Mouse (Mus musculus): ENCODE data around the gene Hoxb2. TPM values are rescaled to one million over a fixed set of nuclear protein-coding genes. Genes with fewer than 3 reads are reported as not detected.

Gene Hoxb2
- polyA plus RNA-seq (2012; rRNA removed), result 1.5 and 2.2 TPM in 2 replicates

DNA sequence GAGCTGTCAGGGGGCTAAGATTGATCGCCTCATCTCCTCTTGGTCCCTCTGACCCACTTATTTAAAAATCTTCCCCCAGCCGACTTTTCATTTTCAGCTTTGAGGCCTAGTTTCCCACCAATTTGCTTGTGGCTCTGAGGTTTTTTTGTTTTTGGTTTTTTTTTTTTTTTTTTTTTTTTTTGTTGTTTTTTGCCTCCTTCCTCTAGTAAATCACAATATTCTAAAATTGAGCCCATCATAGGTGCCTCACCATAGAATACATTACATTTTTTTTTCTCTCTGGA lies at the start of gene Hoxb2:
Hoxb2 (plus strand) TSS at position 185 of the 284 bp plus-strand sequence.
- 81% methylated on average over 2 of the region's 2 CpGs for WGBS
- no peak within 1 kb of the TSS for H3K27ac ChIP-seq (ENCODE audit: control insufficient read depth, insufficient read depth, low read length)
- H3K4me1 ChIP-seq (replicated peaks; ENCODE audit: control insufficient read depth, insufficient read depth, low read length), result no peaks in the 10 kb centered on the region
- no peaks in the 10 kb centered on the region for H3K36me3 ChIP-seq (ENCODE audit: control insufficient read depth, insufficient read depth, low read length)
- H3K27me3 ChIP-seq (ENCODE audit: control insufficient read depth, insufficient read depth, low read length), result peaks cover 28% of the 10 kb centered on the region
- H3K4me3 ChIP-seq (ENCODE audit: control insufficient read depth, insufficient read depth, low read length), result no peak within 1 kb of the TSS
- TF ChIP-seq CTCF (IDR thresholded peaks at IDR 0.05; ENCODE audit: borderline replicate concordance, control insufficient read depth, extremely low read depth, insufficient read depth, low read length, poor library complexity) (no peak), POLR2A (IDR thresholded peaks at IDR 0.05; ENCODE audit: control insufficient read depth, extremely low read depth, insufficient read depth, low read length, poor library complexity) (no peak)
- no peak for DNase-seq

DNA sequence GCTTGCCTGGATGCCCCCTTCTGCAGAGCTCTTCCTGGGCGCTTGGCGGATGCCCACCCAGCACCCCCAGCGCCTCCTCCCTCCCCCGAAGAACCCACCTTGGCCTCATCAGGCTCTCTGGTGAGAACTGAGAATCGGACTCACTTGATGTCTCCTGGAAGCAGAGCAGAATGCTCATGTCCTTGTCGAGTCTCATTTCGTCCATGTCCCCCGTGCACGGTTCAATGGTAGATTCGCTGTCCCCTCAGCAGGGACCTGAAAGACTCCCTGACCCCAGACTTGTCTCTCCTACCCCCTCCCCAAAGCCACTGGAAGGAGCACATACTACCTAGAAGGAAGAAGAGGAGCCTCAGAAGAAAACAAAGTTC lies 49.3 kb upstream of the Hoxb2 start:
- no peak for DNase-seq
- WGBS, result 72% methylated on average over 10 of the region's 10 CpGs
- Histone ChIP-seq H3K27ac (ENCODE audit: control insufficient read depth, insufficient read depth, low read length) (no peak overlapping the region), H3K36me3 (ENCODE audit: control insufficient read depth, insufficient read depth, low read length) (no peaks in the 10 kb centered on the region), H3K4me3 (ENCODE audit: control insufficient read depth, insufficient read depth, low read length) (no peak overlapping the region), H3K4me1 (replicated peaks; ENCODE audit: control insufficient read depth, insufficient read depth, low read length) (no peaks in the 10 kb centered on the region; the same call in 1 of the 2 replicates), H3K27me3 (ENCODE audit: control insufficient read depth, insufficient read depth, low read length) (peaks cover 28% of the 10 kb centered on the region)
- TF ChIP-seq POLR2A (IDR thresholded peaks at IDR 0.05; ENCODE audit: control insufficient read depth, extremely low read depth, insufficient read depth, low read length, poor library complexity) (no peak), CTCF (IDR thresholded peaks at IDR 0.05; ENCODE audit: borderline replicate concordance, control insufficient read depth, extremely low read depth, insufficient read depth, low read length, poor library complexity) (no peak)

DNA sequence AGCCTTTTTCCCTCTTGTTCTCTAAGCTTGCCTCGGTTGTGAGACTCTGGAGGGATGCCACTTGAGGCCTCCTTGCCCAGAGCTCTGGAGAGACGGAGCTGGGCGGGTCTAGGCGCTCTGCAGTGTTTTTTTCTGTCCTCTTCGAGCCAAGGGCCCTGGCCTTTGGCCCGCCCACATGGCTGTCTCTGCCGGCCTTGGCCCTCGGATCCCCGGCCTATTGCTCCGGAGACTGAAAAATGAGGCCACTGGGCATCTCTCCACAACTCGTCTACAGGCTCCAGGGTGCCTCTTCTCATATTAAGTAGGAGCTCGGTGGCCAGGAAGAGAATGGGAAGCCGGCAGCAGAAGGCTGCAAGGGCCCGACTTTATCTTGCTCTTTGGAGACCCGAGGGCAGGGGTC lies 48.5 kb upstream of the Hoxb2 start:
- DNase-seq, result no peak
- H3K4me1 ChIP-seq (replicated peaks; ENCODE audit: control insufficient read depth, insufficient read depth, low read length), result no peaks in the 10 kb centered on the region; the same call in 1 of the 2 replicates
- no peak overlapping the region for H3K4me3 ChIP-seq (ENCODE audit: control insufficient read depth, insufficient read depth, low read length)
- no peaks in the 10 kb centered on the region for H3K36me3 ChIP-seq (ENCODE audit: control insufficient read depth, insufficient read depth, low read length)
- H3K27ac ChIP-seq (ENCODE audit: control insufficient read depth, insufficient read depth, low read length), result no peak overlapping the region
- WGBS, result 80% methylated on average over 15 of the region's 15 CpGs
- no peak for TF ChIP-seq POLR2A (IDR thresholded peaks at IDR 0.05; ENCODE audit: control insufficient read depth, extremely low read depth, insufficient read depth, low read length, poor library complexity)
- TF ChIP-seq CTCF (IDR thresholded peaks at IDR 0.05; ENCODE audit: borderline replicate concordance, control insufficient read depth, extremely low read depth, insufficient read depth, low read length, poor library complexity), result no peak
- peaks cover 21% of the 10 kb centered on the region for H3K27me3 ChIP-seq (ENCODE audit: control insufficient read depth, insufficient read depth, low read length)

DNA sequence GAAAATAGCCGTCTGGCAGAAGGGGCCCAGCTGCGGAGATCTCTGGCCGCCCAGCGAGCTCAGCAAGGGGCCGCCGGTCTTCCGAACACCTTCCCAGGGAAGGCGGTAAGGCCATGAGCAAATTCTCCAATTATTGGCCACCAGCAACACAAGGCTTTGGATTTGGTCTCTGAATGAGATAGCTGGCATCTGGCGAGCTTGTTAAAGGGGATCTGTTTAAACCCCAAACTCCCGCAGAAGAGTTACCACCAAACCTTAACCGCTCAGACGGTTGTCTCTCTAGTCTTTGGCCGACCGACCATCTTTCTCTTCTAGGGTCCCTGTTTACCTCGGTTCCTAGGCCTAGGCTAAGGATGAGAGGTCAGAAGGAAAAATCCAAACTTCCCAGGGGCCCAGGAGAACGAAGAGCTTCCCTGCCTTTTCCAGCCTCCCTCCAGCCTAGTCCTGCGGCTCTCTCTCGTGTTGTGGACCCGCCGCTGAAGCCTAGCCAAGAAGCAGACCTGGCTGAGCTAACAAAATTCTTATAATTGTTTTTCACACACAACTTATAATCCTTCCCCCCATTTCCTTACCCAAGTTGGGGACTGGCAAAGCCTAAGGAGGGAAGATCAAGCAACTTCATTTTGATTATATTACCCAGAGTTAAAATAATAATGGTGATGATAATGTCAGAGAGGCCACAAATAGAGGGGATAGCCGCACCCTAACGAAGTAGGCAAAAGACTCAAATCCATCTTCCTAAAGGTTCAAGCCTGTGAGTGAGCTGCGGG lies 47.8 kb upstream of the Hoxb2 start:
- Histone ChIP-seq H3K4me3 (ENCODE audit: control insufficient read depth, insufficient read depth, low read length) (no peak overlapping the region), H3K36me3 (ENCODE audit: control insufficient read depth, insufficient read depth, low read length) (no peaks in the 10 kb centered on the region), H3K4me1 (replicated peaks; ENCODE audit: control insufficient read depth, insufficient read depth, low read length) (no peaks in the 10 kb centered on the region; the same call in 1 of the 2 replicates), H3K27ac (ENCODE audit: control insufficient read depth, insufficient read depth, low read length) (no peak overlapping the region), H3K27me3 (ENCODE audit: control insufficient read depth, insufficient read depth, low read length) (peaks cover 15% of the 10 kb centered on the region)
- no peak for DNase-seq
- WGBS, result 68% methylated on average over 23 of the region's 23 CpGs
- TF ChIP-seq CTCF (IDR thresholded peaks at IDR 0.05; ENCODE audit: borderline replicate concordance, control insufficient read depth, extremely low read depth, insufficient read depth, low read length, poor library complexity) (no peak), POLR2A (IDR thresholded peaks at IDR 0.05; ENCODE audit: control insufficient read depth, extremely low read depth, insufficient read depth, low read length, poor library complexity) (no peak)

DNA sequence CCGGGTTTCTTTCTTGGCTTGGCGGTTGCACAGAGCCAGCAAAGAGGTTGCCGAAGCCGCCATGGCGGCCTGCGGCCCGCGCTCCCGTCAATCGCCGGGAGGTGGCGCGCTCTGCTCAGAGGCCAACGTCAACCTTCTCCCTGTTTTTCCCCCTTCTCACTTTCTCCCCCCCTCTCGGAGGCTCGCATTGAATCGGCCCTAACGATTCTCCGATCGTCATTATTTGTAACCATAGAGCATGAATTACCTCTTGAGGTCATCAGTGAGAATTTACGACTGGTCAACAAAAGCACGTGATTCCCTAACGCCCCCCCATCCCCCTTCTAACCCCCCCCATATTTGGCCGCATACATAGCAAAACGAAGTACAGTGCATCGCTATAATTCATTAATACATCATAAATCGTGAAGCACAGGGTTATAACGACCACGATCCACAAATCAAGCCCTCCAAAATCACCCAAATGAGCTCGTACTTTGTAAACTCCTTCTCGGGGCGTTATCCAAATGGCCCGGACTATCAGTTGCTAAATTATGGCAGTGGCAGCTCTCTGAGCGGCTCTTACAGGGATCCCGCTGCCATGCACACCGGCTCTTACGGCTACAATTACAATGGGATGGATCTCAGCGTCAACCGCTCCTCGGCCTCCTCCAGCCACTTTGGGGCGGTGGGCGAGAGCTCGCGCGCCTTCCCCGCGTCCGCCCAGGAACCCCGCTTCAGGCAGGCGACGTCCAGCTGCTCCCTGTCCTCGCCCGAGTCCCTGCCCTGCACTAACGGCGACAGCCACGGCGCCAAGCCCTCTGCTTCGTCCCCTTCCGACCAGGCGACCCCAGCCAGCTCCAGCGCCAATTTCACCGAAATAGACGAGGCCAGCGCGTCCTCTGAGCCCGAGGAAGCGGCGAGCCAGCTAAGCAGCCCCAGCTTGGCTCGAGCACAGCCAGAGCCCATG lies 46.9 kb upstream of the Hoxb2 start, which contains the start of gene Hoxb5:
Hoxb5 (plus strand) TSS at position 186 of the 949 bp plus-strand sequence.
- no peak for TF ChIP-seq POLR2A (IDR thresholded peaks at IDR 0.05; ENCODE audit: control insufficient read depth, extremely low read depth, insufficient read depth, low read length, poor library complexity)
- peak; percentile 80 for TF ChIP-seq CTCF (IDR thresholded peaks at IDR 0.05; ENCODE audit: borderline replicate concordance, control insufficient read depth, extremely low read depth, insufficient read depth, low read length, poor library complexity)
- Histone ChIP-seq H3K27me3 (ENCODE audit: control insufficient read depth, insufficient read depth, low read length) (peaks cover 15% of the 10 kb centered on the region), H3K4me1 (replicated peaks; ENCODE audit: control insufficient read depth, insufficient read depth, low read length) (no peaks in the 10 kb centered on the region; the same call in 1 of the 2 replicates), H3K27ac (ENCODE audit: control insufficient read depth, insufficient read depth, low read length) (no peak within 1 kb of the TSS), H3K4me3 (ENCODE audit: control insufficient read depth, insufficient read depth, low read length) (no peak within 1 kb of the TSS), H3K36me3 (ENCODE audit: control insufficient read depth, insufficient read depth, low read length) (no peaks in the 10 kb centered on the region)
- peak; percentile 65 for DNase-seq
- WGBS, result 2% methylated on average over 69 of the region's 69 CpGs

DNA sequence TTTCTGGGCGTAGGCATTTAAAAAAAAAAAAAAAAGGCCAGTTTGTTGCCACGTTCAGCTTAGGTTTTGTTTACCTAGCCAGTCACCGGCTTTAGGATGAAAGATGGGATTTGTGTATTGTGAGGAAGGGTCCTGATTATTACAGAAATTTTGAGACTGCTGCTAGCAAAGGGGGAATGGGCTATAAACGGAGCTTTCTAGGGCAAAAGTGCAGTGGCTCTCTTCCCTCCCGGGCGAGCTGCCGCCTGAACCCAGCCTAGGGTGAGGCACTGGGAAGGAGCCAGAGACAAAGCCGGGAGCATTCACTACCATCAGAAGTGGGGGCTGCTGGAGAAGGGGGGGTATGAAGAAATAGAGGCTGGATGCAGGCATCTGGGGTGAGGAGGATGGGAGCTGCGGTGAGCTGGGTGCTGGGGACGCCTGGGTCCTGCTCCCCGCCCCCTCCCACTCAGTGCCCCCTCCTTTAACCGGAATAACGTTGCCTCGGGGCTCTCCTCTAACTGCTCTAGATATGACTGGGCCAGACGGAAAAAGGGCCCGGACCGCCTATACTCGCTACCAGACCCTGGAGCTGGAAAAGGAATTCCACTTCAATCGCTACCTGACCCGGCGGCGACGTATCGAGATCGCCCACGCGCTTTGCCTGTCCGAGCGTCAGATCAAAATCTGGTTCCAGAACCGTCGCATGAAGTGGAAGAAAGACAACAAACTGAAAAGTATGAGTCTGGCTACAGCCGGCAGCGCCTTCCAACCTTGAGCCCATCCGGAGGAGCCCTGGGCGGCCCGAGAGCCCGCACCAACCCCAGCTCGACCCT lies 45.7 kb upstream of the Hoxb2 start:
- H3K4me1 ChIP-seq (replicated peaks; ENCODE audit: control insufficient read depth, insufficient read depth, low read length), result no peaks in the 10 kb centered on the region
- TF ChIP-seq CTCF (IDR thresholded peaks at IDR 0.05; ENCODE audit: borderline replicate concordance, control insufficient read depth, extremely low read depth, insufficient read depth, low read length, poor library complexity) (no peak), POLR2A (IDR thresholded peaks at IDR 0.05; ENCODE audit: control insufficient read depth, extremely low read depth, insufficient read depth, low read length, poor library complexity) (no peak)
- WGBS, result 29% methylated on average over 38 of the region's 38 CpGs
- no peak overlapping the region for H3K4me3 ChIP-seq (ENCODE audit: control insufficient read depth, insufficient read depth, low read length)
- H3K27me3 ChIP-seq (ENCODE audit: control insufficient read depth, insufficient read depth, low read length), result peaks cover 15% of the 10 kb centered on the region
- H3K27ac ChIP-seq (ENCODE audit: control insufficient read depth, insufficient read depth, low read length), result no peak overlapping the region
- no peak for DNase-seq
- no peaks in the 10 kb centered on the region for H3K36me3 ChIP-seq (ENCODE audit: control insufficient read depth, insufficient read depth, low read length)

All from thymus, adult 2 months (tissue).